Mouse (Mus musculus): ENCODE data around the gene Cyyr1. TPM values are rescaled to one million over a fixed set of nuclear protein-coding genes. Genes with fewer than 3 reads are reported as not detected.
A peak's percentile ranks its signal among the peaks of the same experiment; 100 is the strongest.

Cyyr1 gene
- total and polyA plus RNA-seq, 3 experiments: 15.1 to 39.5 (median 37.4) TPM

GRCm38 (mm10) chr16:85488105-85488607, 65.0 kb downstream of the Cyyr1 start:
- no peak overlapping the region for H3K9ac ChIP-seq (ENCODE audit: low read depth, low read length)
- H3K27ac ChIP-seq: no peak overlapping the region
- no peak overlapping the region for H3K4me3 ChIP-seq
- TF ChIP-seq CTCF (IDR thresholded peaks at IDR 0.05) (peak; percentile 55), POLR2A (IDR thresholded peaks at IDR 0.05; ENCODE audit: insufficient read depth, low read depth, low read length) (no peak)
- 61% methylated on average over 5 of the region's 5 CpGs for WGBS
- no peak for DNase-seq
- intact Hi-C loops (cut with DNase I): no loop called here
- 0 out of 2 replicates have a peak, but pooled peaks cover 2% of the 10 kb centered on the region for H3K79me2 ChIP-seq (replicated peaks; ENCODE audit: control insufficient read depth, insufficient read depth, low read length)
- peaks cover 3% of the 10 kb centered on the region for H3K36me3 ChIP-seq (ENCODE audit: control insufficient read depth, insufficient read depth, low read length)
- H3K4me1 ChIP-seq (ENCODE audit: control insufficient read depth, insufficient read depth, low read length): no peaks in the 10 kb centered on the region; the same call in 1 of the 2 replicates
- no peaks in the 10 kb centered on the region for H3K27me3 ChIP-seq (ENCODE audit: control insufficient read depth, insufficient read depth, low read length)

GRCm38 (mm10) chr16:85487266-85487665, 65.9 kb downstream of the Cyyr1 start:
- intact Hi-C loops (cut with DNase I): no loop called here
- Histone ChIP-seq H3K79me2 (replicated peaks; ENCODE audit: control insufficient read depth, insufficient read depth, low read length) (0 out of 2 replicates have a peak, but pooled peaks cover 2% of the 10 kb centered on the region), H3K36me3 (ENCODE audit: control insufficient read depth, insufficient read depth, low read length) (peaks cover 3% of the 10 kb centered on the region), H3K4me1 (ENCODE audit: control insufficient read depth, insufficient read depth, low read length) (no peaks in the 10 kb centered on the region; the same call in 1 of the 2 replicates), H3K27ac (no peak overlapping the region), H3K4me3 (no peak overlapping the region), H3K9ac (ENCODE audit: low read depth, low read length) (no peak overlapping the region), H3K27me3 (ENCODE audit: control insufficient read depth, insufficient read depth, low read length) (no peaks in the 10 kb centered on the region)
- DNase-seq: no peak
- TF ChIP-seq EP300 (IDR thresholded peaks at IDR 0.05; ENCODE audit: insufficient read depth, low read depth, low read length): no peak
- no peak for TF ChIP-seq POLR2A (IDR thresholded peaks at IDR 0.05; ENCODE audit: insufficient read depth, low read depth, low read length)
- no peak for TF ChIP-seq CTCF (IDR thresholded peaks at IDR 0.05)
- WGBS: 88% methylated on average over 7 of the region's 7 CpGs

GRCm38 (mm10) chr16:85484557-85484956, 68.6 kb downstream of the Cyyr1 start:
- 88% methylated on average over 4 of the region's 4 CpGs for WGBS
- H3K79me2 ChIP-seq (replicated peaks; ENCODE audit: control insufficient read depth, insufficient read depth, low read length): 0 out of 2 replicates have a peak, but pooled peaks cover 2% of the 10 kb centered on the region

GRCm38 (mm10) chr16:85474552-85475071, 78.6 kb downstream of the Cyyr1 start:
- H3K27ac ChIP-seq: peak overlapping the region; percentile 9; the same call in 1 of the 2 replicates
- H3K4me3 ChIP-seq: no peak overlapping the region
- H3K9ac ChIP-seq (ENCODE audit: low read depth, low read length): no peak overlapping the region
- WGBS: 54% methylated on average over 5 of the region's 5 CpGs
- H3K27me3 ChIP-seq (ENCODE audit: control insufficient read depth, insufficient read depth, low read length): no peaks in the 10 kb centered on the region
- intact Hi-C loops (cut with DNase I): loop anchor here (10.0 kb wide), 1 partner anchor 200 kb away; no protein-coding TSS in a partner anchor
- TF ChIP-seq CTCF (IDR thresholded peaks at IDR 0.05) (no peak), EP300 (IDR thresholded peaks at IDR 0.05; ENCODE audit: insufficient read depth, low read depth, low read length) (no peak), POLR2A (IDR thresholded peaks at IDR 0.05; ENCODE audit: insufficient read depth, low read depth, low read length) (no peak)
- peaks cover 5% of the 10 kb centered on the region for H3K4me1 ChIP-seq (ENCODE audit: control insufficient read depth, insufficient read depth, low read length)
- H3K79me2 ChIP-seq (replicated peaks; ENCODE audit: control insufficient read depth, insufficient read depth, low read length): no peaks in the 10 kb centered on the region
- DNase-seq: no peak
- H3K36me3 ChIP-seq (ENCODE audit: control insufficient read depth, insufficient read depth, low read length): peaks cover 13% of the 10 kb centered on the region

More at GRCm38 (mm10) chr16:85484557-85484956, 68.6 kb downstream of the Cyyr1 start:
- H3K4me1 ChIP-seq (ENCODE audit: control insufficient read depth, insufficient read depth, low read length): no peaks in the 10 kb centered on the region; the same call in 1 of the 2 replicates
- H3K27ac ChIP-seq: no peak overlapping the region
- TF ChIP-seq POLR2A (IDR thresholded peaks at IDR 0.05; ENCODE audit: insufficient read depth, low read depth, low read length): no peak
- TF ChIP-seq CTCF (IDR thresholded peaks at IDR 0.05): no peak
- no peak for TF ChIP-seq EP300 (IDR thresholded peaks at IDR 0.05; ENCODE audit: insufficient read depth, low read depth, low read length)
- H3K9ac ChIP-seq (ENCODE audit: low read depth, low read length): no peak overlapping the region
- peaks cover 9% of the 10 kb centered on the region for H3K36me3 ChIP-seq (ENCODE audit: control insufficient read depth, insufficient read depth, low read length)
- no peaks in the 10 kb centered on the region for H3K27me3 ChIP-seq (ENCODE audit: control insufficient read depth, insufficient read depth, low read length)
- no peak for DNase-seq
- H3K4me3 ChIP-seq: no peak overlapping the region
- intact Hi-C loops (cut with DNase I): no loop called here

- no peaks in the 10 kb centered on the region for H3K79me2 ChIP-seq (replicated peaks; ENCODE audit: control insufficient read depth, insufficient read depth, low read length)
- H3K36me3 ChIP-seq (ENCODE audit: control insufficient read depth, insufficient read depth, low read length): peaks cover 4% of the 10 kb centered on the region
- intact Hi-C loops (cut with DNase I): loop anchor here (10.0 kb wide), 1 partner anchor 205 kb away; no protein-coding TSS in a partner anchor
- 87% methylated on average over 4 of the region's 4 CpGs for WGBS
- no peak overlapping the region for H3K9ac ChIP-seq (ENCODE audit: low read depth, low read length)
- peaks cover 4% of the 10 kb centered on the region for H3K4me1 ChIP-seq (ENCODE audit: control insufficient read depth, insufficient read depth, low read length)
- H3K27me3 ChIP-seq (ENCODE audit: control insufficient read depth, insufficient read depth, low read length): no peaks in the 10 kb centered on the region
- no peak for DNase-seq
- no peak overlapping the region for H3K27ac ChIP-seq
- no peak overlapping the region for H3K4me3 ChIP-seq
- no peak for TF ChIP-seq CTCF (IDR thresholded peaks at IDR 0.05)
- TF ChIP-seq POLR2A (IDR thresholded peaks at IDR 0.05; ENCODE audit: insufficient read depth, low read depth, low read length): no peak
- no peak for TF ChIP-seq EP300 (IDR thresholded peaks at IDR 0.05; ENCODE audit: insufficient read depth, low read depth, low read length)
Measured at GRCm38 (mm10) chr16:85470057-85470456, 83.1 kb downstream of the Cyyr1 start.

GRCm38 (mm10) chr16:85455043-85455442, 98.2 kb downstream of the Cyyr1 start:
- Histone ChIP-seq H3K4me3 (no peak overlapping the region), H3K27ac (no peak overlapping the region), H3K79me2 (replicated peaks; ENCODE audit: control insufficient read depth, insufficient read depth, low read length) (no peaks in the 10 kb centered on the region), H3K27me3 (ENCODE audit: control insufficient read depth, insufficient read depth, low read length) (no peaks in the 10 kb centered on the region), H3K9ac (ENCODE audit: low read depth, low read length) (no peak overlapping the region), H3K4me1 (ENCODE audit: control insufficient read depth, insufficient read depth, low read length) (no peaks in the 10 kb centered on the region; the same call in 1 of the 2 replicates), H3K36me3 (ENCODE audit: control insufficient read depth, insufficient read depth, low read length) (peaks cover 6% of the 10 kb centered on the region)
- 65% methylated on average over 1 of the region's 1 CpGs for WGBS
- intact Hi-C loops (cut with DNase I): no loop called here
- TF ChIP-seq POLR2A (IDR thresholded peaks at IDR 0.05; ENCODE audit: insufficient read depth, low read depth, low read length) (no peak), CTCF (IDR thresholded peaks at IDR 0.05) (no peak), EP300 (IDR thresholded peaks at IDR 0.05; ENCODE audit: insufficient read depth, low read depth, low read length) (no peak)
- no peak for DNase-seq

Measured in heart, adult 2 months (tissue).